Mouse (Mus musculus) heart, embryonic 11.5 days (tissue): ENCODE measurements around the gene Slc39a11. TPM values are rescaled to one million over a fixed set of nuclear protein-coding genes. Genes with fewer than 3 reads are reported as not detected.
A peak's percentile ranks its signal among the peaks of the same experiment; 100 is the strongest.

ENCODE experiments used
- ATAC-seq: fragments of 200-750 bp; cut with Nextera tagmentation; replicated peaks from 2 replicates; pipeline ENCODE4 v1.8.0; 2017; ENCODE audit warnings: moderate library complexity; ENCODE audit not compliant: insufficient number of reproducible peaks, low FRiP score, low TSS enrichment
- H3K27ac ChIP-seq: fragments of 300-500 bp; sonication (generic); 2 replicates; pipeline ENCODE4 v1.5.1; 2014; ENCODE audit warnings: mild to moderate bottlenecking, low read depth, low read length
- H3K27me3 ChIP-seq: fragments of 300-500 bp; sonication (generic); 2 replicates; pipeline ENCODE4 v1.6.1; 2014; ENCODE audit warnings: mild to moderate bottlenecking, low read length, mixed read lengths; ENCODE audit not compliant: control insufficient read depth, insufficient read depth
- H3K36me3 ChIP-seq: fragments of 300-500 bp; sonication (generic); 2 replicates; pipeline ENCODE4 v1.6.1; 2014; ENCODE audit warnings: mild to moderate bottlenecking, low read length, moderate library complexity, mixed read lengths; ENCODE audit not compliant: control insufficient read depth, insufficient read depth
- H3K4me1 ChIP-seq: fragments of 300-500 bp; sonication (generic); 2 replicates; pipeline ENCODE4 v1.6.1; 2014; ENCODE audit warnings: low read length; ENCODE audit not compliant: control insufficient read depth, insufficient read depth
- H3K4me2 ChIP-seq: fragments of 300-500 bp; sonication (generic); 2 replicates; pipeline ENCODE4 v1.6.1; 2014; ENCODE audit warnings: mild to moderate bottlenecking, moderate library complexity
- H3K4me3 ChIP-seq: fragments of 300-500 bp; sonication (generic); 2 replicates; pipeline ENCODE4 v1.5.1; 2014; ENCODE audit warnings: low read depth, low read length
- H3K9ac ChIP-seq: fragments of 300-500 bp; sonication (generic); 2 replicates; pipeline ENCODE4 v1.6.1; 2014; ENCODE audit warnings: mild to moderate bottlenecking, low read depth, low read length, moderate library complexity
- H3K9me3 ChIP-seq: fragments of 300-500 bp; sonication (generic); replicated peaks from 2 replicates; pipeline ENCODE4 v1.6.1; 2016; ENCODE audit warnings: low read length; ENCODE audit not compliant: control insufficient read depth
- WGBS: fragments of 180-500 bp; shearing (Covaris S2); extraction: QIAGEN DNeasy Blood & Tissue Kit; methylation state at CpG from one replicate; pipeline ENCODE4 v1.1.7; 2014; ENCODE audit not compliant: insufficient replicate concordance; 5-methylcytosine and 5-hydroxymethylcytosine counted together
- polyA plus RNA-seq: library from polyadenylated mRNA; unstranded; fragments of >200 nt; fragmentation: Nextera tagmentation; extraction: Ambion mirVana; gene quantifications from 2 replicates; pipeline ENCODE4 v1.2.1, GENCODE M21; 2014

The Slc39a11 gene
- polyA plus RNA-seq, result 17.1 and 18.7 TPM in 2 replicates

DNA sequence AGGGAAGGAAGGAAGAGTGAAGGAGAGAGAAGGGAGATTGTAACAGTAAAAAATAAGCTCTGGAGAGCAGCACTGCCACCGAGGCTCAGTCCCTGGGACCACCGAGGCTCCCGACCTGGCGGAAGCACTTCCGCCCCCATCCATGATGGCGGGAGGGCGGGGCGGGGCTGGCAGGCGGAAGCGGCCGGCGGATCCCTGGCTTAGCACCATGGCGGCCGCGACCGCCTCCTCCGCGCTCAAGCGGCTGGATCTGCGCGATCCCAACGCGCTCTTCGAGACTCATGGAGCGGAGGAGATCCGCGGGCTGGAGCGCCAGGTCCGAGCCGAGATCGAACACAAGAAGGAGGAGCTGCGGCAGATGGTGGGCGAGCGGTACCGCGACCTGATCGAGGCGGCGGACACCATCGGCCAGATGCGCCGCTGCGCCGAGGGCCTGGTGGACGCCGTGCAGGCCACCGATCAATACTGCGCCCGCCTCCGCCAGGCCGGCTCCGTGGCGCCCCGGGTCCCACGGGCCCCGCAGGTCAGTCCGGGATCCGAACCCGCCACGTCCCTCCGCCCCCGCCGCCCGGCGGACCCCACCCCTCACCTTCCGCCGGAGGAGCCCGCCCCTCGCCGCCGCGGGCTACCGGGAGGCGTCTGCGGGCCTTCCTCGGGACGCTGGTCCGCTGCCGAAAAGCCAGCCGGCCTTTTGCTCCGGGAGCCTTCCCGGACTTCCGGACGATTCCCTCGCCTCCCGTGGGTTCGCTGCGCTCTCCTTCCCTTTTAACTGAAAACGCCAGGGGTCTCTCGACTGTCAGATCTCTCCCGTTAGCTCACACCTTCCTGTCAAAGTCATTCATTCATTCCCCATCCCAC is at the start of gene Slc39a11:
Gene Slc39a11 (minus strand): TSS at position 727 of the 858 bp plus-strand sequence.
- Histone ChIP-seq H3K4me1 (peaks cover 13% of the 10 kb centered on the region), H3K9me3 (no peaks in the 10 kb centered on the region), H3K27me3 (no peaks in the 10 kb centered on the region), H3K9ac (peak within 1 kb of the TSS; percentile 97), H3K4me3 (peak within 1 kb of the TSS; percentile 94), H3K36me3 (peaks cover 18% of the 10 kb centered on the region), H3K27ac (peak within 1 kb of the TSS; percentile 88), H3K4me2 (peak within 1 kb of the TSS; percentile 65)
- under 1% methylated on average over 78 of the region's 91 CpGs for WGBS
- peak; percentile 71 for ATAC-seq

DNA sequence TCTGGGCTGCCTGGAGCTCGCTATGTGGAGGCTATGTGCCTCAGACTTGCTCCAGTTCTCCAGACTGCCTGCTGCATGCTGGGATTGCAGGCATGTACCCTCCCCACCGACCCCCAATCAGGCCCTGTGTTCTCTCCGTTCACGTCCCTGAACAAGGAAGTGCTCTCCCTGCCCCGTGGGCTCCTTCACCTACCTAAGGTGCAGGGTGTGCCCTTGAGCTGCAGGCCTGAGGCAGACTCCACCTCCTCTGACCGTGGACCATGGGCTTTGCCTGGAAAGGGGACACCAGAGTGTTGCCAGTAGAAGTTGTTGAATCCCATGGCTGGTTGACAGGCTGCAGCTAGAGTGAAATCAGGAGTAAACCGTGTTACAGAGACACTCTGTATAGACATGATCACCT is 49.8 kb upstream of the Slc39a11 start:
- Histone ChIP-seq H3K27me3 (no peaks in the 10 kb centered on the region), H3K4me3 (no peak overlapping the region), H3K9ac (no peak overlapping the region), H3K4me2 (no peak overlapping the region), H3K4me1 (0 out of 2 replicates have a peak, but pooled peaks cover 2% of the 10 kb centered on the region), H3K36me3 (peaks cover 15% of the 10 kb centered on the region), H3K9me3 (no peaks in the 10 kb centered on the region), H3K27ac (no peak overlapping the region)
- ATAC-seq, result no peak
- WGBS, result 85% methylated on average over 7 of the region's 7 CpGs

DNA sequence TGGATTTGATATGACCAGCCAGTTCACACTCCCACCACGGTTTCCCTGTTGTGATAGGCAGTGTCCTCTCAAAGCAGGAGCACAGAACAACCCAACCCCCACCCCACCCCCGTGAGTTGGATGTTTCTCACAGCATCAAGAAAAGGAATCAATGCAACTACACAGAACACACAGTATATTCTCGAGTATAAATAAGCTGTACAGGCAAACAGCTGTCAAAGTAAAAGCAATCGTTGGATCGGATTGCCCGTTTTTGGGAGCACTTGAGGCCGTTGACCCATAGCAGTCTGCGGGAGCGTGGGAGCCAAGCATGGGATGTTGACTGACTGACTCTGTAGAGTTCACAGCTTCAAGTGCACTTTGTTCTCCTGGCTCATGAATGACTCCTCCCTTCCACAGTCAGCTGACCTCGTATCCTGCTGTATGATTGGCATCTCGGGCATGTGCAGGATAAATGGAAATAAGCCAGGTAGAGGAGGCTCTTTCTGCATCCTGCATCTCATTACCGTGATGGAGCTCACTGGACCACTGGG is 48.2 kb upstream of the Slc39a11 start:
- H3K36me3 ChIP-seq, result peaks cover 19% of the 10 kb centered on the region
- no peak overlapping the region for H3K4me2 ChIP-seq
- no peak overlapping the region for H3K4me3 ChIP-seq
- H3K9me3 ChIP-seq, result no peaks in the 10 kb centered on the region
- ATAC-seq, result no peak
- no peaks in the 10 kb centered on the region for H3K4me1 ChIP-seq
- WGBS, result 81% methylated on average over 12 of the region's 12 CpGs
- H3K27me3 ChIP-seq, result no peaks in the 10 kb centered on the region
- no peak overlapping the region for H3K27ac ChIP-seq
- H3K9ac ChIP-seq, result no peak overlapping the region

DNA sequence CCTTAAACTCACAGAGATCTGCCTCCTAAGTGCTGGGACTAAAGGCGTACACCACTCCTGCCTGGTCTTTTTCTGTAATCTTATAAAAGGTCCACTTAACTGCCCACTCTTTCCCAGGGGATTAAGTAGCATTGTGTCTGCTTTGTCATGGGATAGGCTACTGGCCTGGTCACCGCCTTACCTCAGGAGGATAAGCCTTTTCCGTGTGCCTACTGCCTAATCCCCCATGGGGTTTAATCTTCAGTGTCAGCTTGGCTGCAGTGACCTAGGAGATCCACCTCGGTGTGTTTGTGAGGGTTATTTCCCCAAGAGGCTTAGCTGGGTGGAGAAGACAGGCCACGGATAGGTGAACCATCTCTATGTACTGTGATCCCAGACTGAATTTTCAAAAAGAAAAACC is 47.7 kb upstream of the Slc39a11 start:
- Histone ChIP-seq H3K27ac (no peak overlapping the region), H3K9me3 (no peaks in the 10 kb centered on the region), H3K36me3 (peaks cover 19% of the 10 kb centered on the region), H3K27me3 (no peaks in the 10 kb centered on the region), H3K9ac (no peak overlapping the region), H3K4me1 (no peaks in the 10 kb centered on the region), H3K4me2 (no peak overlapping the region), H3K4me3 (no peak overlapping the region)
- ATAC-seq, result no peak
- 67% methylated on average over 5 of the region's 5 CpGs for WGBS

DNA sequence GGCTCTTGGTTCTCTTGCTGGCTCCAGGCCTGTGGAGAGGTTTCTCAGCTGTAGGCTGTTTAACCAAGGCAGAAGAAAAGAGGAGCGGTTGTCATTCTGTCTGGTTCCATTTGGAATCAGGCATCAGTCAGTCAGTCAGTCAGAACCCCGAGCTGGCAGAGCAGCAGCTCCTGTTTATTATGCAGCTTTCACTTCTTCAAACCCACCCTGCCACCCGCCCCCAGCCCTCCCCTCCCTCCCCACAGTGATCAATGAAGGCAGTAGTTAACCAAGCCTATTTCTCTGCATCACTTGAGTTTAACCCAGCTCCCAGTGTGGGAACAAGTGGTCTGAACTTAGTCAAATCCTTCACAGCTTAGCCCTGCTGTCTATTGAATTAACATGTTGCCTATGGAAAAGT is 42.0 kb upstream of the Slc39a11 start:
- Histone ChIP-seq H3K36me3 (peaks cover 52% of the 10 kb centered on the region), H3K27me3 (no peaks in the 10 kb centered on the region), H3K9ac (no peak overlapping the region), H3K4me2 (no peak overlapping the region), H3K4me1 (peaks cover 3% of the 10 kb centered on the region; the same call in 1 of the 2 replicates), H3K4me3 (no peak overlapping the region), H3K9me3 (no peaks in the 10 kb centered on the region), H3K27ac (no peak overlapping the region)
- whole genome bisulfite sequencing, result 75% methylated on average over 3 of the region's 3 CpGs
- ATAC-seq, result no peak

DNA sequence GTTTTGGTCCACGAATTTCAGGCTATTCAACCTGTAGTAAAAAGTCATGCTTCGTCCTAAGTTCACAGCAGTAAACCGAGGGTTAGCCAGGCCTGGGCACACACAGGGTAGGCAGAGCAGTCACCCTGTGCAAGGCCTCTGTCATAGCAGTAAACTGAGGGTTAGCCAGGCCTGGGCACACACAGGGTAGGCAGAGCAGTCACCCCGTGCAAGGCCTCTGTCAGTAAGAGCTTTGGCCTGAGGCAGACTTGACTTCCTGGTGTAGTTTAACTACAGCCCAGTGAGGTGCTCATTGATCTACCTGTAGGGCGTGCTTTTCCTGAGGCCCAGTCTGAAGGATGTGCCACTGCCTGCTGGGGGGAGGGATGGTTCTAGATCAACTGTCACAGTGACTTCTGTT is 41.4 kb upstream of the Slc39a11 start:
- H3K9ac ChIP-seq, result no peak overlapping the region
- no peak overlapping the region for H3K27ac ChIP-seq
- no peak overlapping the region for H3K4me2 ChIP-seq
- H3K9me3 ChIP-seq, result no peaks in the 10 kb centered on the region
- H3K27me3 ChIP-seq, result no peaks in the 10 kb centered on the region
- peaks cover 4% of the 10 kb centered on the region; the same call in 1 of the 2 replicates for H3K4me1 ChIP-seq
- peaks cover 52% of the 10 kb centered on the region for H3K36me3 ChIP-seq
- no peak overlapping the region for H3K4me3 ChIP-seq
- no peak for ATAC-seq
- 89% methylated on average over 5 of the region's 5 CpGs for WGBS

DNA sequence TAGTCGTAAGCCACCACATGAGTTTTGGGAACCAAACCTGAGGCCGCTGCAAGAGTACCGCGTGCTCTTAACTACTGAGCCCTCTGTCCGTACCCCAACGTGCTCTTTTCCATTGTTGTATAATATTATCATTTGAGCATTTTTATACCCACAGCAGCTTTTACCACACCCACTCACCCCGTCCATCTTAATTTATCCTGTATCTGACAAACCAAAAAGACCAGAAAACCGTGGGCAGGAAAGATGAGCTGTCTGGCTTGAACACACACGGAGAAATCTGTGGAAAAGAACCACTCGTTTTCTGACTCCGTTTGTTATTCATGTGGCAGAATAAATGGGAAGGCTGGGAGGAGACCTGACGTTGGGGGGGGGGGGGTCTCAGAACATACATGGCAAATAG is 40.6 kb upstream of the Slc39a11 start:
- Histone ChIP-seq H3K27ac (no peak overlapping the region), H3K36me3 (peaks cover 47% of the 10 kb centered on the region), H3K9me3 (no peaks in the 10 kb centered on the region), H3K27me3 (no peaks in the 10 kb centered on the region), H3K4me3 (no peak overlapping the region), H3K4me1 (peaks cover 4% of the 10 kb centered on the region; the same call in 1 of the 2 replicates), H3K4me2 (no peak overlapping the region), H3K9ac (no peak overlapping the region)
- no peak for ATAC-seq
- 90% methylated on average over 12 of the region's 12 CpGs for WGBS

DNA sequence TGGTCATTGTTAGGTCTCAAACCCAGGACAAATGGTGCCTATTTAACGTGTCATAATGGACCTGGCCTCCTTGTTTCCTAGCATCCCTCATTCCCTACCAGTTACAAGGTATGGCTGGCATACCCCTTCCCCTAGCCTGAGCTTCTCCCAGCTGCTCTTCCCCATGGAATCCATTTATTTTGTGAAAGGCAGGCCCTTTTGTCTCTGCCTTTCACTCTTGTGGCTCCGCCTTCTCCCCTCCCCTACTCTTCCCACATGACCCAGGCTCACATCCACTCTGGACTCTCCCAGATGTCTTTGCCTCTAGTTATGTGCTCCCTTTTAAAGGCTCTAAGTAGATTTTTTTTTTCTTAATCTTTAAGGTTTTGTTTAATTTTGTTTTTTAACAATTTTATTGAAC is 37.2 kb upstream of the Slc39a11 start:
- H3K9ac ChIP-seq, result 0 out of 2 replicates have a peak overlapping the region, but pooled peaks have one; percentile 5
- H3K4me1 ChIP-seq, result peaks cover 17% of the 10 kb centered on the region
- H3K9me3 ChIP-seq, result no peaks in the 10 kb centered on the region
- no peaks in the 10 kb centered on the region for H3K27me3 ChIP-seq
- WGBS, result 73% methylated on average over 2 of the region's 2 CpGs
- H3K4me3 ChIP-seq, result no peak overlapping the region
- no peak overlapping the region for H3K27ac ChIP-seq
- H3K36me3 ChIP-seq, result peaks cover 31% of the 10 kb centered on the region
- H3K4me2 ChIP-seq, result no peak overlapping the region
- no peak for ATAC-seq
